8 mouse cellular contexts compared by ENCODE assay signal in the genomic region with DNA sequence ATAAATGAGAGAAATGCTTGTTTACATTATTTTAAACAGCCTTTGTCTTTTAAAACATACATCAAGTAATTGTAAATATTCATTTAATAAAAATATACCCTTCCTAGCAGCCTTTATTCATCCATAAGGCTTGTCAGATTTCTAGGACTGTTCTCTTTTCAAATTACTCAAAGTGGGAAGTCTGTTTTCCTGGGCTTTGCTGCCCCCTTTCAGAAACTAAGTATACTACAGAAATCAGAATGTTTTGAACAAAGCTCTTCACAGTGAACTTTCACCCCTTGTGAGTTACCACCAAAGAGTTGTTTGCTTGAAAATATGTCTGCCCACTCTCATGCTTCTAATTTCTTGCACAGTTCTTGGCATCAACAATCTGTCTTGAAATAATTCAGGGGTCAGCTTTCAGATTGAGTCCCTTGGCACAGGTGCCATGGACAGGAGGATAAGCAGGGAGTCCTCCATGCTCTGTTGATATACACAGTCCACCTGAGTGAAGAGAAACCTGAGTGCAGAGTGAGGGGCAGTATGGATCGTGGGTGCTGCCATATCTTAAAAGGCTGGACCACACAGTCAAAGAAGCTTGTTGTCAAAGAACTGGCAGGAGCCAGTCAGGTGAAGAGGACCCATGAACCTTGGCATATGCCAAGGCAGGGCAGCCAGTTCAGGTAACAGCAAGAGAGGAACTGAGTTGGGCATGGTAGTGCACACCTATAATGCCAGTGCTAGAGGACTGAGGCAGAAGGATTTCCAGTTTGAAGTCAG. TPM values are rescaled to one million over a fixed set of nuclear protein-coding genes. Genes with fewer than 3 reads are reported as not detected.
DNase-seq lines count a peak whose midpoint lies in the region; ATAC-seq and TF ChIP-seq lines count a peak whose summit lies in the region.

No protein-coding gene starts in this region.

- no peaks in the 10 kb centered on the region for H3K9me3 ChIP-seq in hindbrain, embryonic 11.5 days (ENCODE audit: control insufficient read depth, low read length)
- no peaks in the 10 kb centered on the region for H3K9me3 ChIP-seq in hindbrain, embryonic 10.5 days
- no peaks in the 10 kb centered on the region for H3K9me3 ChIP-seq in CH12.LX (replicated peaks; ENCODE audit: low read length)

- in situ Hi-C loops in CH12.LX (cut with MboI; ENCODE audit: low pct_ligation_motif_present, low pct_unique_long_range_greater_than_20kb, low sequenced_read_pairs), result no loop called here

- H3K4me2 ChIP-seq in hindbrain, embryonic 11.5 days (replicated peaks; ENCODE audit: low read depth, low read length), result no peak overlapping the region
- H3K4me2 ChIP-seq in CH12.LX (ENCODE audit: insufficient read depth, low read depth, poor library complexity, severe bottlenecking), result no peak overlapping the region

- dilution Hi-C loops in CH12.LX (cut with MboI; ENCODE audit: extremely low pct_ligation_motif_present, extremely low pct_unique_long_range_greater_than_20kb, low sequenced_read_pairs), result no loop called here

- H3K36me3 ChIP-seq in hindbrain, embryonic 11.5 days (ENCODE audit: control insufficient read depth, insufficient read depth, low read length), result no peaks in the 10 kb centered on the region
- peaks cover 7% of the 10 kb centered on the region for H3K36me3 ChIP-seq in hindbrain, embryonic 10.5 days
- H3K36me3 ChIP-seq in CH12.LX (replicated peaks in 1 of 2; ENCODE audit: control insufficient read depth in 1 of 2, insufficient read depth in 1 of 2, low read length in 1 of 2), result peaks cover 3 to 16% of the 10 kb centered on the region in 2 experiments

- peak; percentile 46 for DNase-seq in hindbrain, embryonic 11.5 days (ENCODE audit: low spot score)
- no peak for DNase-seq in hindbrain, embryonic 10.5 days (ENCODE audit: low spot score)
- DNase-seq in CH12.LX (ENCODE audit: extremely low read depth), result peak; percentile 22
- peak; percentile 75 for DNase-seq in brain, embryonic 14.5 days (ENCODE audit: low read depth)
- DNase-seq in kidney, adult 9 months, result peak; percentile 53
- DNase-seq in retina, embryonic 14.5 days (ENCODE audit: low spot score), result peak; percentile 66
- no peak for DNase-seq in thymus, postnatal 25 days
- DNase-seq in frontal cortex, postnatal 10 days (ENCODE audit: low spot score in 2 of 2), result no peak

- TF ChIP-seq RAD21 in CH12.LX (IDR thresholded peaks at IDR 0.05; ENCODE audit: low read depth, low read length), result peak; percentile 87

- no peak for TF ChIP-seq EP300 in CH12.LX (IDR thresholded peaks at IDR 0.05; ENCODE audit: low read length)

- TF ChIP-seq POLR2A in CH12.LX (IDR thresholded peaks at IDR 0.05; ENCODE audit: low read depth, low read length), result no peak
- TF ChIP-seq POLR2A in brain, embryonic 14.5 days (IDR thresholded peaks at IDR 0.05; ENCODE audit: borderline replicate concordance, extremely low read depth, insufficient read depth, insufficient read length, poor library complexity, severe bottlenecking), result no peak

- TF ChIP-seq CTCF in CH12.LX (conservative IDR thresholded peaks at IDR 0.05 in 1 of 2, IDR thresholded peaks at IDR 0.05 in 1 of 2; ENCODE audit: low read depth in 2 of 2, low read length in 2 of 2), result peak in 1 of 2 experiments; percentile 78; a peak in 2 of 4 replicates
- no peak for TF ChIP-seq CTCF in brain, embryonic 14.5 days (IDR thresholded peaks at IDR 0.05; ENCODE audit: borderline replicate concordance, extremely low read depth, insufficient read depth, insufficient read length)

- H3K27ac ChIP-seq in hindbrain, embryonic 11.5 days (ENCODE audit: low read depth, low read length), result no peak overlapping the region
- H3K27ac ChIP-seq in hindbrain, embryonic 10.5 days, result no peak overlapping the region
- no peak overlapping the region for H3K27ac ChIP-seq in CH12.LX (ENCODE audit: insufficient read depth, low read depth)

- peak; percentile 38; the same call in 1 of the 2 replicates for ATAC-seq in hindbrain, embryonic 11.5 days (ENCODE audit: low FRiP score)

- no peaks in the 10 kb centered on the region for H3K27me3 ChIP-seq in hindbrain, embryonic 11.5 days (ENCODE audit: control insufficient read depth, insufficient read depth, low read length)
- no peaks in the 10 kb centered on the region for H3K27me3 ChIP-seq in hindbrain, embryonic 10.5 days (ENCODE audit: insufficient read depth, poor library complexity, severe bottlenecking)
- H3K27me3 ChIP-seq in CH12.LX (replicated peaks), result no peaks in the 10 kb centered on the region

- H3K79me2 ChIP-seq in CH12.LX (replicated peaks; ENCODE audit: control insufficient read depth, extremely low read depth, insufficient read depth, poor library complexity, severe bottlenecking), result no peaks in the 10 kb centered on the region

- WGBS in hindbrain, embryonic 11.5 days, result 65% methylated on average over 1 of the region's 1 CpGs
- WGBS in hindbrain, embryonic 10.5 days, result 50% methylated on average over 1 of the region's 1 CpGs

- no peaks in the 10 kb centered on the region for H3K4me1 ChIP-seq in hindbrain, embryonic 11.5 days (replicated peaks; ENCODE audit: control insufficient read depth, insufficient read depth, low read length)
- no peaks in the 10 kb centered on the region for H3K4me1 ChIP-seq in hindbrain, embryonic 10.5 days (replicated peaks)
- peaks cover 0 to 24% of the 10 kb centered on the region in 2 experiments; a peak in 2 of 4 replicates for H3K4me1 ChIP-seq in CH12.LX (ENCODE audit: control insufficient read depth in 1 of 2, insufficient read depth in 2 of 2)

- no peak overlapping the region for H3K4me3 ChIP-seq in hindbrain, embryonic 11.5 days (ENCODE audit: low read depth, low read length)
- no peak overlapping the region for H3K4me3 ChIP-seq in hindbrain, embryonic 10.5 days
- H3K4me3 ChIP-seq in CH12.LX (replicated peaks in 1 of 3; ENCODE audit: low read depth in 2 of 3, low read length in 2 of 3, poor library complexity in 1 of 3), result no peak overlapping the region

- no peak overlapping the region for H3K9ac ChIP-seq in hindbrain, embryonic 11.5 days (ENCODE audit: low read depth, low read length)
- no peak overlapping the region for H3K9ac ChIP-seq in CH12.LX (ENCODE audit: insufficient read depth, low read depth)

TF ChIP-seq in CH12.LX, 34 proteins besides CTCF, POLR2A, EP300 and RAD21:
- TF ChIP-seq CHD2 (IDR thresholded peaks at IDR 0.05; ENCODE audit: low read length) (no peak), IRF4 (IDR thresholded peaks at IDR 0.05; ENCODE audit: low read depth, low read length) (0 out of 2 replicates have a peak, but pooled peaks have one; percentile 22), ZC3H11A (IDR thresholded peaks at IDR 0.05; ENCODE audit: low read depth, low read length) (peak; percentile 33), MAFK (IDR thresholded peaks at IDR 0.05; ENCODE audit: insufficient replicate concordance, low read length) (no peak), SMC3 (IDR thresholded peaks at IDR 0.05; ENCODE audit: low read depth, low read length) (peak; percentile 74)

RNA-seq across cellular contexts. Expression of gene Sf3b1, which starts 47.9 kb away (rescaled TPM):
- 366 and 384 TPM in 2 replicates for polyA plus RNA-seq in hindbrain, embryonic 11.5 days (2014; fragmentation: Nextera tagmentation; extraction: Ambion mirVana)
- polyA plus RNA-seq in hindbrain, embryonic 10.5 days (2016; fragmentation: Nextera tagmentation; extraction: Ambion mirVana), result 206 and 272 TPM in 2 replicates
- 109 and 120 TPM in 2 replicates for total RNA-seq in CH12.LX (2012; rRNA removed)
- total RNA-seq in CH12.LX (2014; rRNA removed), result 186 and 246 TPM in 2 replicates
- polyA plus RNA-seq in CH12.LX (2012; ENCODE audit: insufficient read length, low read depth), result 133 and 162 TPM in 2 replicates
- polyA plus RNA-seq in brain, embryonic 14.5 days (2012; rRNA removed), result 211 and 222 TPM in 2 replicates

RNA-seq across cellular contexts. Expression of gene Ankrd44, which starts 53.2 kb away (rescaled TPM):
- 15.1 and 19.4 TPM in 2 replicates for polyA plus RNA-seq in hindbrain, embryonic 11.5 days (2014; fragmentation: Nextera tagmentation; extraction: Ambion mirVana)
- polyA plus RNA-seq in hindbrain, embryonic 10.5 days (2016; fragmentation: Nextera tagmentation; extraction: Ambion mirVana), result 11.0 and 11.9 TPM in 2 replicates
- total RNA-seq in CH12.LX (2012; rRNA removed) (16.2 and 19.8 TPM in 2 replicates), CH12.LX (2014; rRNA removed) (12.2 and 12.7 TPM in 2 replicates)
- 23.0 and 24.9 TPM in 2 replicates for polyA plus RNA-seq in CH12.LX (2012; ENCODE audit: insufficient read length, low read depth)
- polyA plus RNA-seq in brain, embryonic 14.5 days (2012; rRNA removed), result 51.3 and 55.5 TPM in 2 replicates

Comparison
In these comparisons a context has a peak if more than half of its experiments do, and no peak if none do; other contexts are left out.
1. DNase-seq: peak in hindbrain, embryonic 11.5 days (single experiment), CH12.LX (single experiment), brain, embryonic 14.5 days (single experiment), kidney, adult 9 months (single experiment) and retina, embryonic 14.5 days (single experiment); none in hindbrain, embryonic 10.5 days (single experiment), thymus, postnatal 25 days (single experiment) and frontal cortex, postnatal 10 days (0 of 2).